Mouse (Mus musculus) central nervous system, embryonic 11.5 days (tissue): ENCODE results near the gene Olfr770. TPM values are rescaled to one million over a fixed set of nuclear protein-coding genes. Genes with fewer than 3 reads are reported as not detected.

Experiments used
- polyA plus RNA-seq: library from polyadenylated mRNA; depleted of rRNA; stranded (reverse); fragments of >200 nt; gene quantifications from 2 replicates; pipeline ENCODE4 v1.2.3, GENCODE M21; 2012; rRNA removed

The Olfr770 gene
- not detected in 2 replicates for polyA plus RNA-seq

GRCm38 (mm10) chr10:129138898-129139297 is at the start of gene Olfr770:
Gene Olfr770, minus strand, starts transcription at chr10:129138998.

GRCm38 (mm10) chr10:129187319-129187718 is 48.5 kb upstream of the Olfr770 start, which contains the start of gene Olfr773:
Gene Olfr773, minus strand, starts transcription at chr10:129187419.

GRCm38 (mm10) chr10:129177821-129178220 is 39.0 kb upstream of the Olfr770 start, which contains the start of gene Olfr772:
Gene Olfr772, minus strand, starts transcription at chr10:129177921.

GRCm38 (mm10) chr10:129164651-129165050 is 25.9 kb upstream of the Olfr770 start, which contains the start of gene Olfr771:
Gene Olfr771, minus strand, starts transcription at chr10:129164751.

GRCm38 (mm10) chr10:129117761-129118160 is 21.0 kb downstream of the Olfr770 start, which contains the start of gene Olfr769:
Gene Olfr769, minus strand, starts transcription at chr10:129117861.

DNA sequence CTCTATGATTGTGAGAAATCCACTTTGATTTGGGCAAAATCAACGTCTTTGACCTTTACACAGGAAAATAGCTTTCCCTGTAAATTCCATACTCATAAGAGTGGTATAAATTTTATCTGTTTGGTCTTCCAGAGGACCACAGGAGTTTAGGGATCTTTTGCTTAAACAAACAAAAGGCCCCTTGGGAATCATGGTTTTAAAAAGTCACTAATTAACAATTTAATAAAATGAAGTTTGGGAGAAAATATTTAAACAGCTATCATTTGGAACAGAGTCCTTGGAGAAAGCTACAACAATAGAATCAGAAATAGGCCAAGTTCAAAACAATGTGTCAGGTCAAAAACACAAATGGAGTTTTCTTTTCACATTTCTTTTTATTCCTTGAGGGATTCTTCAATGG is 39.5 kb downstream of the Olfr770 start, which contains the start of gene Olfr768:
TSS of gene Olfr768 (minus strand) at position 101 of the 400 bp plus-strand sequence.

GRCm38 (mm10) chr10:129082810-129083209 is 56.0 kb downstream of the Olfr770 start, which contains the start of gene Olfr767:
Gene Olfr767, minus strand, starts transcription at chr10:129082910.

Other genes starting within 250 kb of the Olfr770 start
- gene Gdf11, start 247.3 kb downstream of the Olfr770 start, polyA plus RNA-seq = 17.2 and 21.7 TPM in 2 replicates
- 82.1 and 143 TPM in 2 replicates for gene Cd63, start 238.0 kb downstream of the Olfr770 start, polyA plus RNA-seq
- 14.8 and 16.9 TPM in 2 replicates for gene Rdh5, start 216.1 kb downstream of the Olfr770 start, polyA plus RNA-seq
- 223 and 301 TPM in 2 replicates for gene Bloc1s1, start 215.0 kb downstream of the Olfr770 start, polyA plus RNA-seq
- 3.0 and 4.4 TPM in 2 replicates for gene Itga7, start 205.2 kb downstream of the Olfr770 start, polyA plus RNA-seq
- 0.04 TPM in 1 of 2 replicates, not detected in the other for gene Mettl7b, start 178.0 kb downstream of the Olfr770 start, polyA plus RNA-seq
- gene Olfr9, start 149.6 kb downstream of the Olfr770 start, polyA plus RNA-seq = not detected in 2 replicates
- not detected in 2 replicates for gene Olfr763, start 128.2 kb downstream of the Olfr770 start, polyA plus RNA-seq
- not detected in 2 replicates for gene Olfr764-ps1, start 99.1 kb downstream of the Olfr770 start, polyA plus RNA-seq
- not detected in 2 replicates for gene Olfr765, start 89.0 kb downstream of the Olfr770 start, polyA plus RNA-seq
- gene Olfr766-ps1, start 70.0 kb downstream of the Olfr770 start, polyA plus RNA-seq = not detected in 2 replicates
- gene Olfr767, start 56.1 kb downstream of the Olfr770 start, polyA plus RNA-seq = not detected in 2 replicates
- not detected in 2 replicates for gene Olfr768, start 39.6 kb downstream of the Olfr770 start, polyA plus RNA-seq
- gene Olfr769, start 21.1 kb downstream of the Olfr770 start, polyA plus RNA-seq = not detected in 2 replicates
- gene Olfr771, start 25.8 kb upstream of the Olfr770 start, polyA plus RNA-seq = not detected in 2 replicates
- not detected in 2 replicates for gene Olfr772, start 38.9 kb upstream of the Olfr770 start, polyA plus RNA-seq
- not detected in 2 replicates for gene Olfr773, start 48.4 kb upstream of the Olfr770 start, polyA plus RNA-seq
- not detected in 2 replicates for gene Olfr774, start 97.2 kb upstream of the Olfr770 start, polyA plus RNA-seq
- gene Olfr775, start 109.4 kb upstream of the Olfr770 start, polyA plus RNA-seq = not detected in 2 replicates
- not detected in 2 replicates for gene Olfr776, start 120.1 kb upstream of the Olfr770 start, polyA plus RNA-seq
- not detected in 2 replicates for gene Olfr777, start 132.5 kb upstream of the Olfr770 start, polyA plus RNA-seq
- gene Olfr780, start 179.1 kb upstream of the Olfr770 start, polyA plus RNA-seq = not detected in 2 replicates
- not detected in 2 replicates for gene Olfr781, start 189.9 kb upstream of the Olfr770 start, polyA plus RNA-seq
- not detected in 2 replicates for gene Olfr782, start 209.9 kb upstream of the Olfr770 start, polyA plus RNA-seq
- 0.04 TPM in 2 replicates for gene Olfr784, start 245.1 kb upstream of the Olfr770 start, polyA plus RNA-seq